Comparison of ENCODE assay signal across 17 mouse cellular contexts in genomic region chr2:31948801-31949200, GRCm38 (mm10). TPM values are rescaled to one million over a fixed set of nuclear protein-coding genes. Genes with fewer than 3 reads are reported as not detected.
DNase-seq lines count a peak whose midpoint lies in the region; TF ChIP-seq lines count a peak whose summit lies in the region.
"Had no signal": no experiment of that assay in that cellular context is flagged by ENCODE, and none has a peak within 500 bp of the region (broad histone marks: within the 10 kb centered on the region; RNA-seq: fewer than 3 reads in every experiment).

No protein-coding gene starts in this region.

- H3K27ac ChIP-seq in gastrocnemius, adult 2 months: peak overlapping the region; percentile 63
- H3K27ac ChIP-seq: embryonic facial prominence, embryonic 12.5 days; embryonic facial prominence, embryonic 15.5 days; forebrain, embryonic 12.5 days; forebrain, embryonic 15.5 days; hindbrain, embryonic 12.5 days; hindbrain, embryonic 15.5 days had no signal

- intact Hi-C loops in gastrocnemius, adult 2 months (cut with DNase I): no loop called here

- no peak for DNase-seq in gastrocnemius, adult 2 months
- DNase-seq in gastrocnemius, adult 8-10 months (ENCODE audit: low spot score in 2 of 2): no peak
- DNase-seq in 3T3-L1 (ENCODE audit: low read depth, low spot score) (peak; percentile 76), adipocyte (ENCODE audit: low spot score) (peak; percentile 52)
- no peak for DNase-seq in lung, postnatal 25 days (ENCODE audit: low spot score)
- no peak for DNase-seq in layer of hippocampus, postnatal 14 days (ENCODE audit: low spot score in 2 of 2)
- DNase-seq: cerebellum, adult 11 months; cerebellum, adult 2 months; cerebellum, adult 9-11 months; cerebellum, postnatal 25 days had no signal

- H3K4me3 ChIP-seq in gastrocnemius, adult 2 months: peak overlapping the region; percentile 33
- H3K4me3 ChIP-seq: embryonic facial prominence, embryonic 12.5 days; embryonic facial prominence, embryonic 15.5 days; erythroblast, embryonic 14.5 days; forebrain, embryonic 12.5 days; forebrain, embryonic 15.5 days; hindbrain, embryonic 12.5 days; hindbrain, embryonic 15.5 days had no signal

- no peak for TF ChIP-seq CTCF in gastrocnemius, adult 2 months (IDR thresholded peaks at IDR 0.05)

RNA-seq across cellular contexts. Expression of gene Aif1l, which starts 1.1 kb away (rescaled TPM):
- 1 to 10 TPM; 2.1 to 2.7 TPM for total RNA-seq in gastrocnemius, adult 2 months (2021)
- total RNA-seq in gastrocnemius, adult 8-10 months (2022): 1 to 10 TPM; 1.3 to 3.7 (median 2.3) TPM
- total RNA-seq in layer of hippocampus, postnatal 14 days (2021): 1 to 10 TPM; 4.9 to 8.0 TPM

RNA-seq across cellular contexts. Expression of gene Nup214, which starts 25.4 kb away (rescaled TPM):
- 10 to 100 TPM; 21.1 to 24.3 TPM for total RNA-seq in gastrocnemius, adult 2 months (2021)
- total RNA-seq in gastrocnemius, adult 8-10 months (2022): 10 to 100 TPM; 16.0 to 20.5 (median 18.3) TPM
- total RNA-seq in layer of hippocampus, postnatal 14 days (2021): 10 to 100 TPM; 50.0 to 60.9 TPM

Comparison
In these comparisons a context has a peak if more than half of its experiments do, and no peak if none do; other contexts are left out.
1. DNase-seq: peak in 3T3-L1 (single experiment) and adipocyte (single experiment); none in gastrocnemius, adult 2 months (single experiment), gastrocnemius, adult 8-10 months (0 of 2), lung, postnatal 25 days (single experiment) and layer of hippocampus, postnatal 14 days (0 of 2).